In genomic region chr16:14158936-14159745, GRCm38 (mm10) we compare ENCODE assay signal across 8 mouse cellular contexts. TPM values are rescaled to one million over a fixed set of nuclear protein-coding genes. Genes with fewer than 3 reads are reported as not detected.
A peak's percentile ranks its signal among the peaks of the same experiment; 100 is the strongest.
DNase-seq lines count a peak whose midpoint lies in the region; ATAC-seq lines count a peak whose summit lies in the region.

No protein-coding gene starts in this region.

- H3K9ac ChIP-seq in forebrain, embryonic 14.5 days (ENCODE audit: low read length) = peak overlapping the region; percentile 84
- peak overlapping the region; percentile 88 for H3K9ac ChIP-seq in neural tube, embryonic 15.5 days (replicated peaks)

- peaks cover 10% of the 10 kb centered on the region for H3K4me1 ChIP-seq in forebrain, embryonic 14.5 days (ENCODE audit: control insufficient read depth, insufficient read depth, low read length)
- H3K4me1 ChIP-seq in neural tube, embryonic 15.5 days = peaks cover 30% of the 10 kb centered on the region

- 0 out of 2 replicates have a peak, but pooled peaks cover 2% of the 10 kb centered on the region for H3K36me3 ChIP-seq in forebrain, embryonic 14.5 days (ENCODE audit: control insufficient read depth, insufficient read depth, low read length)
- H3K36me3 ChIP-seq in neural tube, embryonic 15.5 days = no peaks in the 10 kb centered on the region

- H3K27me3 ChIP-seq in forebrain, embryonic 14.5 days (replicated peaks; ENCODE audit: control insufficient read depth, insufficient read depth, low read length) = no peaks in the 10 kb centered on the region
- no peaks in the 10 kb centered on the region for H3K27me3 ChIP-seq in neural tube, embryonic 15.5 days (replicated peaks)

- intact Hi-C loops in heart, postnatal 14 days (cut with DNase I) = loop anchor here (5.0 to 10.0 kb wide), 2 partner anchors 38 to 494 kb away; partner anchors contain the start of gene Parn

- peak overlapping the region; percentile 96 for H3K27ac ChIP-seq in forebrain, embryonic 14.5 days (ENCODE audit: low read depth, low read length)
- H3K27ac ChIP-seq in neural tube, embryonic 15.5 days (replicated peaks) = peak overlapping the region; percentile 98

- peak overlapping the region; percentile 82 for H3K4me3 ChIP-seq in forebrain, embryonic 14.5 days (ENCODE audit: low read depth, low read length)
- H3K4me3 ChIP-seq in neural tube, embryonic 15.5 days (replicated peaks) = peak overlapping the region; percentile 74

- WGBS in forebrain, embryonic 14.5 days = under 1% methylated on average over 56 of the region's 58 CpGs
- WGBS in neural tube, embryonic 15.5 days = 1% methylated on average over 45 of the region's 58 CpGs

- peak; percentile 94 for ATAC-seq in forebrain, embryonic 14.5 days
- ATAC-seq in neural tube, embryonic 15.5 days (ENCODE audit: low FRiP score) = peak; percentile 97

- no peaks in the 10 kb centered on the region for H3K9me3 ChIP-seq in forebrain, embryonic 14.5 days (replicated peaks; ENCODE audit: control insufficient read depth, low read length)
- no peaks in the 10 kb centered on the region for H3K9me3 ChIP-seq in neural tube, embryonic 15.5 days (replicated peaks)

- DNase-seq in ES-CJ7 (ENCODE audit: low read depth, low spot score) = peak; percentile 99
- DNase-seq in cerebellum, adult 11 months = peak; percentile 99
- peak; percentile 99 for DNase-seq in forebrain, embryonic 14.5 days (ENCODE audit: low spot score)
- DNase-seq in heart, postnatal 14 days = peak; percentile 98 to 99
- peak; percentile 99 for DNase-seq in layer of hippocampus, adult 11-12 months (ENCODE audit: low spot score)
- DNase-seq in lung, adult 18-20 months = peak; percentile 100
- DNase-seq in testis, postnatal 14 days (ENCODE audit: low spot score) = peak; percentile 100

- H3K4me2 ChIP-seq in forebrain, embryonic 14.5 days (ENCODE audit: low read length) = peak overlapping the region; percentile 66
- H3K4me2 ChIP-seq in neural tube, embryonic 15.5 days = peak overlapping the region; percentile 79

RNA-seq across cellular contexts. Expression of gene Nde1, which starts 3.9 kb away (rescaled TPM):
- polyA plus RNA-seq in forebrain, embryonic 14.5 days (2014; fragmentation: Nextera tagmentation; extraction: Ambion mirVana) = 63.3 and 75.4 TPM in 2 replicates
- 10 to 100 TPM; 31.6 to 32.1 TPM for total RNA-seq in heart, postnatal 14 days (2021)
- 18.5 and 36.8 TPM in 2 replicates for polyA plus RNA-seq in neural tube, embryonic 15.5 days (2015; fragmentation: Nextera tagmentation; extraction: Ambion mirVana)

RNA-seq across cellular contexts. Expression of gene Marf1, which starts 4.0 kb away (rescaled TPM):
- polyA plus RNA-seq in forebrain, embryonic 14.5 days (2014; fragmentation: Nextera tagmentation; extraction: Ambion mirVana) = 17.1 and 20.2 TPM in 2 replicates
- total RNA-seq in heart, postnatal 14 days (2021) = 10 to 100 TPM; 28.9 to 29.5 TPM
- polyA plus RNA-seq in neural tube, embryonic 15.5 days (2015; fragmentation: Nextera tagmentation; extraction: Ambion mirVana) = 14.6 and 15.9 TPM in 2 replicates

Comparison
In these comparisons a context has a peak if more than half of its experiments do, and no peak if none do; other contexts are left out.
1. Peak in every context shown above with its lines: DNase-seq, ATAC-seq, H3K4me3 ChIP-seq and H3K27ac ChIP-seq.